Mouse (Mus musculus) embryonic facial prominence, embryonic 15.5 days (tissue): Measurements from ENCODE around the gene Tex36. TPM values are rescaled to one million over a fixed set of nuclear protein-coding genes. Genes with fewer than 3 reads are reported as not detected.

ENCODE experiments used
- ATAC-seq: fragments of 200-750 bp; cut with Nextera tagmentation; 2 replicates; pipeline ENCODE4 v1.8.0; 2017; ENCODE audit warnings: low read depth, moderate TSS enrichment; ENCODE audit not compliant: insufficient number of reproducible peaks, low FRiP score, low TSS enrichment
- H3K27ac ChIP-seq: fragments of 300-500 bp; sonication (generic); replicated peaks from 2 replicates; pipeline ENCODE4 v1.5.1; 2015; ENCODE audit warnings: mild to moderate bottlenecking, inconsistent platforms
- H3K27me3 ChIP-seq: fragments of 300-500 bp; sonication (generic); 2 replicates; pipeline ENCODE4 v1.6.1; 2015; ENCODE audit warnings: inconsistent platforms
- H3K36me3 ChIP-seq: fragments of 300-500 bp; sonication (generic); 2 replicates; pipeline ENCODE4 v1.6.1; 2015; ENCODE audit warnings: mild to moderate bottlenecking, inconsistent platforms
- H3K4me1 ChIP-seq: fragments of 300-500 bp; sonication (generic); 2 replicates; pipeline ENCODE4 v1.6.1; 2015; ENCODE audit warnings: inconsistent platforms
- H3K4me2 ChIP-seq: fragments of 300-500 bp; sonication (generic); replicated peaks from 2 replicates; pipeline ENCODE4 v1.6.1; 2015; ENCODE audit warnings: mild to moderate bottlenecking, inconsistent platforms
- H3K4me3 ChIP-seq: fragments of 300-500 bp; sonication (generic); replicated peaks from 2 replicates; pipeline ENCODE4 v1.5.1; 2015; ENCODE audit warnings: mild to moderate bottlenecking, inconsistent platforms
- H3K9ac ChIP-seq: fragments of 300-500 bp; sonication (generic); 2 replicates; pipeline ENCODE4 v1.6.1; 2015; ENCODE audit warnings: inconsistent platforms
- H3K9me3 ChIP-seq: fragments of 300-500 bp; sonication (generic); replicated peaks from 2 replicates; pipeline ENCODE4 v1.6.1; 2016; ENCODE audit warnings: inconsistent platforms
- WGBS: fragments of 180-500 bp; shearing (Covaris S2); methylation state at CpG from one replicate; pipeline ENCODE4 v1.1.7; 2015; 5-methylcytosine and 5-hydroxymethylcytosine counted together
- polyA plus RNA-seq: library from polyadenylated mRNA; unstranded; fragments of >200 nt; fragmentation: Nextera tagmentation; extraction: Ambion mirVana; gene quantifications from 2 replicates; pipeline ENCODE4 v1.2.1, GENCODE M21; 2015

Gene Tex36
- polyA plus RNA-seq, 1 experiment from 2014 or later = not detected

DNA sequence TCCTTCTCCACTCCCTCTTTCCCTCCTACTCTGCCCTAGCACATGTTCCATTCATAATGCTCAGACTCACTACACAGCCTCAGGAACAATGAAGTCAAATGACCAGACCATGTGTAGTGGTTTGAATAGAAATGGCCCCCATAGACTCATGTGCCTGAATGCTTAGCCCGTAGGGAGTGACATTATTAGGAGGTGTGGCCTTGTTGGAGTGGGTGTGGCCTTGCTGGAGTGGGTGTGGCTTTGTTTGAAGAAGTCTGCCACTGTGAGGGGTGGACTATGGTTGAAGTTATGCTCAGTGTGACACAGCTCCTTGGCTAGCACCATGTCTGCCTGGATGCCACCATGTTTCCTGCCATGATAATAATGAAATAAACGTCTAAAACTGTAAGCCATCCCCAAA, 51.0 kb downstream of the Tex36 start:
- no peaks in the 10 kb centered on the region for H3K4me1 ChIP-seq
- H3K4me2 ChIP-seq = no peak overlapping the region
- no peak overlapping the region for H3K9ac ChIP-seq
- WGBS = 72% methylated on average over 2 of the region's 2 CpGs
- no peaks in the 10 kb centered on the region for H3K27me3 ChIP-seq
- no peak for ATAC-seq
- H3K36me3 ChIP-seq = no peaks in the 10 kb centered on the region
- no peak overlapping the region for H3K27ac ChIP-seq
- no peaks in the 10 kb centered on the region for H3K9me3 ChIP-seq
- H3K4me3 ChIP-seq = no peak overlapping the region

DNA sequence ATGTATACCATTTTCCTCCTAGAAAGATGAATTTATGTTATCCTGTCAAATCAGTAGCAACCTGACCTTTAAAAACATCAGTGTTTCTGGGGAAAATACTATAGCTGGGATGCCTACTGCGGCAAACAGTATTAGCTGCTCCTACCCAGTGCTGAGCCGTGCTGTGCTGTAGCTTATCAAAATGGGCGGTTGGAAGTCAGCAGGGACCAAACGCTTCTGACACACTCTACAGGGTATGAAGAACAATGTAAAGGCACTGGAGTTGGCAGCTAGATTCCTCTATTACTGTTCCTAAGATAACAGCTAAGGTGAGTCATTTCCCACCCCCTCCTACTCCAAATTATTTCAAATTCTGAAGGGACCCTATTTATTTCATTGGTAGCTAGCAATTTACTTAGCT, 53.5 kb downstream of the Tex36 start:
- Histone ChIP-seq H3K4me3 (no peak overlapping the region), H3K9ac (no peak overlapping the region), H3K27ac (no peak overlapping the region), H3K27me3 (no peaks in the 10 kb centered on the region), H3K36me3 (no peaks in the 10 kb centered on the region), H3K4me2 (no peak overlapping the region), H3K9me3 (no peaks in the 10 kb centered on the region), H3K4me1 (no peaks in the 10 kb centered on the region)
- WGBS = 82% methylated on average over 4 of the region's 4 CpGs
- no peak for ATAC-seq

DNA sequence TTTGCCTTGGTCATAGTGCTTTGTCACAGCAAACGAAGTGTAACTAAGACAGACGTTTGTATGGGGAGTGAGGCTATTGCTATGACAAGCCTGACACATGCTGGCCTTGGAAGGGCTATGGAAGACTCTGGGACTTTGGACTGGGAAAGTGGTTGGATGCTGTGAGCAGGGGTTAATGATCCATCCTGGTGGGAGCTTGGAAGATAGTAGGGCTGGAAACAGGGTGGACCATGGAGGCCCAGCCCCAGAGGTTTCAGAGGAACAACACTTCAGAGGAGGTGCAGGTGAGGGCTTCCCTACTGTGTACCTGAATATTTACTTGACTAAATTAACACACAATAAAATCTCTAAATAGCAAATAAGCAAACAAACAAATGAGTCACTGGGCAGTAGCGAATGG, 56.3 kb downstream of the Tex36 start:
- no peak overlapping the region for H3K27ac ChIP-seq

DNA sequence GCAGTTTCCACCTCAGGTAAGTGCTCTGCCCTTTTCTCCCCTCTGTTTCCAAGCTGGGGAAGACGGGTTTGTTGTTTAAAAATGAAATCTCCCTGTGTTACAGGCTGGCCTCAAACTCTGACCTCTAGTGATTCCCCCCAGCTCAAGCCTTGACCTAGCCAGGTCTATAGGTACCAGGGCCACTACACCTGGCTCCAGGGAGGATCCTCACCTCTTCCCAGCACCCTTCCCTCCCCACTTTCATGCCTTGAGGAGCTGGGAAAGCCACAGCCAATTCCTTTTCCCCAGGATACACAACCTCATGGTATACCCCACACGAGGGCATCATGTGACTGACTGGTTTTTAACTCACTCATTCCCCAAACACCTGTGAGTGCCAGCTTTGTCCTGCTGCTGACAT, 57.0 kb downstream of the Tex36 start:
- Histone ChIP-seq H3K27me3 (no peaks in the 10 kb centered on the region), H3K27ac (no peak overlapping the region), H3K4me2 (no peak overlapping the region), H3K9me3 (no peaks in the 10 kb centered on the region), H3K36me3 (no peaks in the 10 kb centered on the region), H3K4me1 (no peaks in the 10 kb centered on the region), H3K9ac (no peak overlapping the region), H3K4me3 (no peak overlapping the region)
- ATAC-seq = no peak
- 68% methylated on average over 2 of the region's 2 CpGs for WGBS

More for the DNA sequence above, 56.3 kb downstream of the Tex36 start:
- Histone ChIP-seq H3K9me3 (no peaks in the 10 kb centered on the region), H3K4me3 (no peak overlapping the region), H3K4me2 (no peak overlapping the region), H3K9ac (no peak overlapping the region), H3K36me3 (no peaks in the 10 kb centered on the region), H3K27me3 (no peaks in the 10 kb centered on the region), H3K4me1 (no peaks in the 10 kb centered on the region)
- no peak for ATAC-seq
- 76% methylated on average over 3 of the region's 3 CpGs for WGBS

DNA sequence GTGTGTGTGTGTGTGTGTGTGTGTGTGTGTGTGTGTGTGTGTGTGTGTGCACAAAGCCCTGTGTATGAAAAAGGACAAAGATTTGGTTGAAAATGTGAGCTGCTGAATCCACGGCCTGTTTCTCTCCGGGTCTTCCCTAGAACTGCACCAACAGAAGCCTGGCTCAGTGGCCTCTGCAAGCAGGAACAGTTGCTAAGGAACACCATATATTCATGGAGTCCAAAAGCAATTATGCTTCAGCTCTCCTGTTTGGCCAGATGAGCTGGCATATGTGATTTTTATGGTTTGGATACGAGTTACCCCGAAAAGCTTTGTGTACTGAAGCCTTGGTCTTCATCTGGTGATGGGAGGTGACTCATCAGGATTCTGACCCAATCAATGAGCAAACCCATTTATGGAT, 58.8 kb downstream of the Tex36 start:
- Histone ChIP-seq H3K4me1 (no peaks in the 10 kb centered on the region), H3K27me3 (no peaks in the 10 kb centered on the region), H3K4me3 (no peak overlapping the region), H3K9ac (no peak overlapping the region), H3K9me3 (no peaks in the 10 kb centered on the region), H3K36me3 (no peaks in the 10 kb centered on the region), H3K27ac (no peak overlapping the region), H3K4me2 (no peak overlapping the region)
- 89% methylated on average over 4 of the region's 4 CpGs for WGBS
- ATAC-seq = no peak

DNA sequence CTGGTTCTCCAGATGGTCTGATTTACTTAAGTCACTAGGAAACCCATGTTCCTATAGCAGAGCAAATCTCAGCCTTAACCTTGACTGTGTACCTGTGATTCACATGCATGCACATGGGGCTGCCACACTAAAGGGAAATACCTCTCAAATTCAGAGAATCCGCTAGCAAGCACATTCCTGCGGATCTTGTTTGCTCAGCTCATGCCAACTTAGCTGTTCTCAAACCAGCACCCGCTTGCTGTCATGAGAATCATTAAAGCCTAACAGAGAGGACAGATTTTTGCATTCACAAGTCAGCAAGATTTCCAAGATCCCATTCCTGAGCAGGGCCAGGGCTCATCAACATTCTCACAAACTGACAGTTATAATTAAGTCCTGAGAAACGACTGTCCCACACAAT, 64.6 kb downstream of the Tex36 start:
- Histone ChIP-seq H3K36me3 (no peaks in the 10 kb centered on the region), H3K4me1 (no peaks in the 10 kb centered on the region), H3K4me2 (no peak overlapping the region), H3K4me3 (no peak overlapping the region), H3K9me3 (no peaks in the 10 kb centered on the region), H3K9ac (no peak overlapping the region), H3K27me3 (no peaks in the 10 kb centered on the region), H3K27ac (no peak overlapping the region)
- no peak for ATAC-seq
- 60% methylated on average over 4 of the region's 4 CpGs for WGBS

Other genes starting within 250 kb of the Tex36 start
- gene Edrf1, start 35.4 kb upstream of the Tex36 start, polyA plus RNA-seq = 16.6 and 17.7 TPM in 2 replicates
- gene Mmp21, start 77.9 kb upstream of the Tex36 start, polyA plus RNA-seq = 0.13 and 0.17 TPM in 2 replicates
- 150 and 164 TPM in 2 replicates for gene Bccip, start 107.2 kb upstream of the Tex36 start, polyA plus RNA-seq
- gene Uros, start 107.9 kb upstream of the Tex36 start, polyA plus RNA-seq = 33.7 and 34.2 TPM in 2 replicates
- gene Fank1, start 174.7 kb upstream of the Tex36 start, polyA plus RNA-seq = 2.6 and 6.6 TPM in 2 replicates
- 29.1 TPM in 2 replicates for gene Dhx32, start 180.6 kb upstream of the Tex36 start, polyA plus RNA-seq